Mouse (Mus musculus) ovary, postnatal 14 days (tissue): ENCODE data around the gene Sall1.

Source experiments
- DNase-seq: peaks from one replicate; pipeline ENCODE4 v3.0.0; 2022; ENCODE audit warnings: low spot score

Gene Sall1

GRCm38 (mm10) chr8:88991780-88992509, 52.0 kb downstream of the Sall1 start:
- no peak for DNase-seq

GRCm38 (mm10) chr8:88991176-88991575, 52.8 kb downstream of the Sall1 start:
- DNase-seq = no peak

GRCm38 (mm10) chr8:88989002-88989401, 55.0 kb downstream of the Sall1 start:
- DNase-seq = no peak

GRCm38 (mm10) chr8:88983468-88983867, 60.5 kb downstream of the Sall1 start:
- no peak for DNase-seq
